Mouse (Mus musculus) adrenal gland (tissue): ENCODE measurements at regions not wholly inside any gene's neighbourhood (a gene's known extent, or its start where the extent isn't known, plus 50 kb on each side); places are given as distances from the start of the nearest gene placed in this dataset.

Source experiments
- intact Hi-C: fragments of 180-260 bp; cut with DNase I; formaldehyde crosslinking; loops from one replicate; pipeline ENCODE4 v1.15.1; 2025

- intact Hi-C loops, result no loop called here
Measured at GRCm38 (mm10) chr16:52747744-52748143, 293.9 kb upstream of the Alcam start.

GRCm38 (mm10) chr16:52746186-52746585 is 292.3 kb upstream of the Alcam start:
- intact Hi-C loops, result no loop called here

- intact Hi-C loops, result no loop called here
Measured at GRCm38 (mm10) chr16:52744720-52745119, 290.8 kb upstream of the Alcam start.

DNA sequence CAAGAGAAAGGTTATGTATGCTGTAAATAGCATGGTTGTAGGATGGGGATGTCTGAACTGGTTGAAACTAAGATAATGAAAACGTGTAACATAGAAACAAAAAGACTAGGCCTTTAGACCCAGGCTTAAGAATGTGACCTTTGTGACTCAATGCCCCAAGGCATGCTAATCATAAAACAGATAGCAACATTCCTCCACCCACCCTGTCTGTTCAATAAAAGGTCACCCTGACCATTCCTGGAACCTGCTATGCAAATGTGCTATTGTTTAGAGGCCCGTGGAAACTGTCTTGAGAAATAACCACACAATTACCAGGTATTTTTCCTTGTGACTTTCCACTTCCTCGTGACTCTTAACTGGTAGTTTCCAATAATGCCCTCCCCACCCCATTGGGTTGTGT is 288.3 kb upstream of the Alcam start:
- intact Hi-C loops, result no loop called here

- intact Hi-C loops, result no loop called here
Measured at GRCm38 (mm10) chr16:52726120-52726844, 272.4 kb upstream of the Alcam start.

- intact Hi-C loops, result no loop called here
Measured at GRCm38 (mm10) chr16:52718231-52718932, 264.5 kb upstream of the Alcam start.

DNA sequence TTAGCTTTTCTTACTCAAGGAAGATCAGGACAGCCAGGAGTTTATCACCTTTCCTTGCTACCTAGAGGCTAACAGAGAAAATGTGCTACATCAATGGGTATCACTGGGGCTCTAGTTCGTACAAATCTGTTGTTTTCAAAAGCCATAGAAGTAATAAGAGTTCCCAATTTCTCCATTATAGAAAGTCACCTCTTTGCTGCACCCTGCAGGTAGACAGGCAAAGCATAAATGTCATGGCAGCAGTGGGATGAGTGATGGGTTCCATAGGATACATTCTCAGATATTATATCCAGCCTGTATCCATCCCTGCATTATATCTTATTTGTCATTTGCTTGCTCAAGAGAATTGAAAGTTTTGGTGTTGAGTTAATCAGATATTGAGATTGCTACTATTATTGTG is 236.4 kb upstream of the Alcam start:
- intact Hi-C loops, result no loop called here

DNA sequence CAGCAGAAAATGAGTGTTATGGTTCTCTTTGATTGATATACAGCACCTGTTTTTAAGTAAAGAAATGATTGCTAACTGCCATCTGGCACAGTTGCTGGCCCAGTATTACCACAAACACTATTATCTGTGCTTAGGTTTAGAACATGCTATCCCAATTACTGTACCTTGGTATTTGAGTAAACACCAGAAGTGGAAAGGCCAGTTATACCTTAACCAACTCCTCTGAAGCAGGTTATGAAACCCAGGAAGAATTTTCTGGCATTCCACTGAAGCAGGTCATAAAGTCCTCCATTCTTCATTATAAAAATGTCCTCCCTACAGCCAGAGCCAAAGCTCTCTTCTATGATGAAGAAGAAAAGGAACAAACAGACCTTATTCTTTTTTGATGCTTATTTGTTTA is 201.0 kb upstream of the Alcam start:
- intact Hi-C loops, result no loop called here
